Mouse (Mus musculus) testis, adult 2 months (tissue): ENCODE measurements around the gene Gucy2g.

Experiments
- CTCF ChIP-seq: fragments of 200-500 bp; IDR thresholded peaks from 2 replicates; pipeline ENCODE4 v1.5.1; 2012; ENCODE audit warnings: low read depth, mild to moderate bottlenecking, inconsistent platforms, low read length, moderate library complexity; ENCODE audit not compliant: control insufficient read depth, insufficient read depth, insufficient replicate concordance
- POLR2A ChIP-seq: fragments of 200-500 bp; IDR thresholded peaks from 2 replicates; pipeline ENCODE4 v1.6.1; 2012; ENCODE audit warnings: low read depth, mild to moderate bottlenecking, inconsistent platforms, low read length, moderate library complexity; ENCODE audit not compliant: control insufficient read depth

DNA sequence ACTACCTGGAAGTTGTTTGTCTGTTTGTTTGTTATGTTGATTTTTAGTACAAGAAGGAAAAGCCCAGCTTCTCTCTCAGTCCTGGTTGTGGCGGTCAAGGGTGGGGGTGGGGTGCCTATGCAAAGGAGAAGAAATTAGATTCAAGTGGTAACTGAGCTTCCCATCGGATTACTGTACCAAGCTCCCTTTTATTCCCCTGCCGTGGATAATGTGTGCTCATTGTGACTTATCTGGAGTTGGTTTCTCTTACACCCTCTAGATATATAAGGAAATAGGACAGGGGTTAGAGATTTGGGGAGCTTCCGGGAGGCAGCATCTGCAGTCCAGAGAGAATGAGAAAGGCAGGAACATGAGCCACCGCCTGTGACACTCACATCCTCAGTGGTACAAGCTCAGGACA is 60.6 kb downstream of the Gucy2g start, which contains the start of gene Tectb:
- TF ChIP-seq CTCF = no peak
- TF ChIP-seq POLR2A = no peak
